Mouse (Mus musculus) embryonic facial prominence, embryonic 12.5 days (tissue): Measurements from ENCODE around the gene Lyrm4. TPM values are rescaled to one million over a fixed set of nuclear protein-coding genes. Genes with fewer than 3 reads are reported as not detected.

Experiments
- ATAC-seq: fragments of 200-750 bp; cut with Nextera tagmentation; 2 replicates; pipeline ENCODE4 v1.8.0; 2017; ENCODE audit not compliant: insufficient number of reproducible peaks, insufficient read depth, low FRiP score, low TSS enrichment
- H3K27ac ChIP-seq: fragments of 300-500 bp; sonication (generic); 2 replicates; pipeline ENCODE4 v1.5.1; 2016; ENCODE audit warnings: mild to moderate bottlenecking
- H3K27me3 ChIP-seq: fragments of 300-500 bp; sonication (generic); 2 replicates; pipeline ENCODE4 v1.6.1; 2016; ENCODE audit warnings: mild to moderate bottlenecking, moderate library complexity
- H3K36me3 ChIP-seq: fragments of 300-500 bp; sonication (generic); 2 replicates; pipeline ENCODE4 v1.6.1; 2016; ENCODE audit warnings: mild to moderate bottlenecking
- H3K4me1 ChIP-seq: fragments of 300-500 bp; sonication (generic); 2 replicates; pipeline ENCODE4 v1.6.1; 2016
- H3K4me2 ChIP-seq: fragments of 300-500 bp; sonication (generic); replicated peaks from 2 replicates; pipeline ENCODE4 v1.6.1; 2016; ENCODE audit warnings: mild to moderate bottlenecking, moderate library complexity
- H3K4me3 ChIP-seq: fragments of 300-500 bp; sonication (generic); 2 replicates; pipeline ENCODE4 v1.5.1; 2016; ENCODE audit warnings: mild to moderate bottlenecking
- H3K9ac ChIP-seq: fragments of 300-500 bp; sonication (generic); 2 replicates; pipeline ENCODE4 v1.6.1; 2016; ENCODE audit warnings: mild to moderate bottlenecking, moderate library complexity
- H3K9me3 ChIP-seq: fragments of 300-500 bp; sonication (generic); 2 replicates; pipeline ENCODE4 v1.6.1; 2016; ENCODE audit warnings: mild to moderate bottlenecking, moderate library complexity
- WGBS: fragments of 180-500 bp; shearing (Covaris S2); methylation state at CpG from one replicate; pipeline ENCODE4 v1.1.7; 2016; 5-methylcytosine and 5-hydroxymethylcytosine counted together
- polyA plus RNA-seq: library from polyadenylated mRNA; unstranded; fragments of >200 nt; fragmentation: Nextera tagmentation; extraction: Ambion mirVana; gene quantifications from 2 replicates; pipeline ENCODE4 v1.2.1, GENCODE M21; 2016

Lyrm4 gene
- polyA plus RNA-seq, 1 experiment from 2014 or later: 21.2 TPM

DNA sequence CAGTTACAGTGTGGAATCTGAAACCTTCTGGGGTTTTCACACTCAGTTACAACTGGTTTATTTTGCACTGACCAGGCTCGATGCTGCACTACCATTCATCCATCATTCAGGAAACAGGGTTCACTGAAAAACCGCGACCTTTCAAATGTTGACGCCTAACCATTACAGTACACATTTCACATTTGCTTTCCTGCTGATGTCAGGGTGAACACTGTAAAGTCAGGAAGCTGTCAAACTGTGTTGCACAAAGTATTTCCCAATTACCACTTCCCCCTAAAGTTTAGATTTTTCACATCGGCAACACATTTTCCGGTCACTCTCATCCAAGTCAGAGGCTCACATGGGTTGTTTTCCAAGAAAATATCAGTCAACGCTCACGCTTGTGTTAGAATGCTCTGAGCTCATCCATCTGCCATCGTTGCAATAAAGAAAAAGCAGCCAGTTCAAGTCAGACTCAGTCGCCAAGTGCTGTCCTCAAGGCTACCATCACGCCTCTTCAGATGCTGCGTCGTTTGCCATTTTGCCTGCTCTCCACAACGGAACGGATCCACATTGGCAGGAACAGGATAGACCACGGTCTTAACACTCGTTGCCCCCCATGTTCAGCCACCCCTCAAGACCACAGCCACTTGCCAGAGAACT lies 167.4 kb downstream of the Lyrm4 start:
- Histone ChIP-seq H3K4me3 (no peak overlapping the region), H3K36me3 (no peaks in the 10 kb centered on the region), H3K4me2 (no peak overlapping the region), H3K9ac (no peak overlapping the region), H3K27me3 (no peaks in the 10 kb centered on the region), H3K27ac (no peak overlapping the region), H3K4me1 (no peaks in the 10 kb centered on the region), H3K9me3 (no peaks in the 10 kb centered on the region)
- WGBS: 76% methylated on average over 17 of the region's 17 CpGs
- ATAC-seq: no peak

DNA sequence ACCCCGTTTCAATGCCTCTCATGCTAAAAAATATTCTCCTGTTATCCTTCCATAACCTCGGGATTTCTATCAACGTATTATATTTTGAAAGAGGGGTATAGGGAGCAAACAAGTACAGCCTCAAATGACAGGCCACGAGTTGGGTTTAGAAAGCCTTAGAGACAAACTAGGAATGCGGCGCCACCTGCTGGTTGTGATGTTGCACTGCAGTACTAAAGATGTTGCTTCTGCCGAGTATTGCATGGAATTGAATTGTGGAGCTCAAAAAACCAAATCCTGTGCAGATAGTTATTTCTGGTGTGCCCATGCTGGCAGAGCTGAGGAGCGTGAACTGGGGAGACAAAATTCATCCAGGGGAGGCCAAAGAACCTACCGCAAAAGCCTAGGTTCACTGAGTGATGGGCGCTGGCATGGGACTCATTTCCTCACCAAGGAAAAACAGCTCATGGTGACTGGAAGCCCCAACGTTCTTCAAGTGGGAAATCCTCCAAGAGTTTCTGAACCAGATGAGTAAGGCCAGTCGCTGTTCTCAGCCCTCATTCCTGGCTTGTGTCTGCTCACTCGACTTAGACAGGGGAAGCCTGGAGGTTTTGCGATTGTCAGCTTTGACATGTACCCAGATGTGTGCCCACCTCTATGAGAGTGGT lies 169.8 kb downstream of the Lyrm4 start:
- Histone ChIP-seq H3K4me2 (no peak overlapping the region), H3K27me3 (no peaks in the 10 kb centered on the region), H3K36me3 (no peaks in the 10 kb centered on the region), H3K9ac (no peak overlapping the region), H3K4me3 (no peak overlapping the region), H3K27ac (no peak overlapping the region), H3K4me1 (no peaks in the 10 kb centered on the region), H3K9me3 (no peaks in the 10 kb centered on the region)
- ATAC-seq: no peak
- 25% methylated on average over 14 of the region's 14 CpGs for WGBS

DNA sequence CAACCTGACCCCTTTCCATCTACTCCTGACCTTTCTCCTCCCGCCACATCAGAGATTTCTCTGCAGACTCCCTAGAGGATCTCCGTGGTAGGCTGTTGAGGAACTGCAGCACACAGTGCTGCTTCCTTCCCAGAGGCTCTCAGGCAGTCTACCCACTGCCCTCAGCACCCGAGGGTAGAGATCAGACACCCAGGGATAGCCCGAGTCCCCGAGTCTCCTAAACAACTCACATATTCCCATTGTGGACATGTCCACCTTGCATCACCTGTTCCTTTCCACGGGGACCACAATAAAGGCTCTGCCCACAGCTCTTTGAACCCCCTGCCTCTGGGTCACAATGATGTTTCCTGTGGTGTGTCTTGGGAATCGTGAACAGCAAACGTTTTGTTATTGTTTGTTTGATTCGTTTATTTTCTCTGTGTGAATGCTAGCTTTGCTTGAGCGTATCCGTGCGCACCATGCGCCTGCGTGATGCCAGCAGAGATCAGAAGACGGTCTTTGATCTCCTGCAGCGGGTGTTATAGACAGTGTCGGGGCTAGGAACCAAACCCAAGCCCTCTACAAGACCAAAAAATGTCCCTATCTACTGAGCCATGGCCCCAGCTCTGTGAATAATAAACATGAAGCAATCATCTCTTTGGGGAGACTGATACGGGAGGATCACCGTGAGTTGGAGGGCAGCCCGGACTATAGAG lies 170.5 kb downstream of the Lyrm4 start:
- no peaks in the 10 kb centered on the region for H3K4me1 ChIP-seq
- H3K27me3 ChIP-seq: no peaks in the 10 kb centered on the region
- ATAC-seq: no peak
- no peak overlapping the region for H3K4me2 ChIP-seq
- WGBS: 71% methylated on average over 20 of the region's 20 CpGs
- no peak overlapping the region for H3K4me3 ChIP-seq
- no peaks in the 10 kb centered on the region for H3K36me3 ChIP-seq
- no peak overlapping the region for H3K9ac ChIP-seq
- H3K27ac ChIP-seq: no peak overlapping the region
- no peaks in the 10 kb centered on the region for H3K9me3 ChIP-seq

DNA sequence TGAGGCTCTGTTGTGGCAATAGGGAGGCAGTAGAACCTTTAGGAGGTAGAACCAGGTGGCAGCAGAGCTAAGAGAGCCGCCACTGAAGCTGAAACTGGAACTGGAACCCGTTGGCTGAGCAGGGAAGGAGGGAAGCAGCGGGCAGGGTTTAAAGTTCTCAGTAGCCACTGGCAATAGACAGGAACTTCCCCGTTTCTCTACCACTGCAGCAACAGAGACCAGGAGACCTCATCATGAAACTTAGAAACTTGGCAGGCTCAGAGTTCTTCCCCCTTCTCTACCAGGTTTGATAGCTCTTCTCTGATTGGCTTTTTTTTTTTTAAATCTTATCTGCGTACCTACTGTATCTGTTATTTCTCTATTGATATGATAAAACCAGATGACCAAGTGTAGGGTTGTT lies 176.4 kb downstream of the Lyrm4 start:
- no peak overlapping the region for H3K9ac ChIP-seq
- no peak for ATAC-seq
- H3K27me3 ChIP-seq: no peaks in the 10 kb centered on the region
- H3K4me2 ChIP-seq: no peak overlapping the region
- no peak overlapping the region for H3K4me3 ChIP-seq
- no peaks in the 10 kb centered on the region for H3K9me3 ChIP-seq
- no peaks in the 10 kb centered on the region for H3K36me3 ChIP-seq
- H3K4me1 ChIP-seq: no peaks in the 10 kb centered on the region
- H3K27ac ChIP-seq: no peak overlapping the region
- 78% methylated on average over 5 of the region's 5 CpGs for WGBS

DNA sequence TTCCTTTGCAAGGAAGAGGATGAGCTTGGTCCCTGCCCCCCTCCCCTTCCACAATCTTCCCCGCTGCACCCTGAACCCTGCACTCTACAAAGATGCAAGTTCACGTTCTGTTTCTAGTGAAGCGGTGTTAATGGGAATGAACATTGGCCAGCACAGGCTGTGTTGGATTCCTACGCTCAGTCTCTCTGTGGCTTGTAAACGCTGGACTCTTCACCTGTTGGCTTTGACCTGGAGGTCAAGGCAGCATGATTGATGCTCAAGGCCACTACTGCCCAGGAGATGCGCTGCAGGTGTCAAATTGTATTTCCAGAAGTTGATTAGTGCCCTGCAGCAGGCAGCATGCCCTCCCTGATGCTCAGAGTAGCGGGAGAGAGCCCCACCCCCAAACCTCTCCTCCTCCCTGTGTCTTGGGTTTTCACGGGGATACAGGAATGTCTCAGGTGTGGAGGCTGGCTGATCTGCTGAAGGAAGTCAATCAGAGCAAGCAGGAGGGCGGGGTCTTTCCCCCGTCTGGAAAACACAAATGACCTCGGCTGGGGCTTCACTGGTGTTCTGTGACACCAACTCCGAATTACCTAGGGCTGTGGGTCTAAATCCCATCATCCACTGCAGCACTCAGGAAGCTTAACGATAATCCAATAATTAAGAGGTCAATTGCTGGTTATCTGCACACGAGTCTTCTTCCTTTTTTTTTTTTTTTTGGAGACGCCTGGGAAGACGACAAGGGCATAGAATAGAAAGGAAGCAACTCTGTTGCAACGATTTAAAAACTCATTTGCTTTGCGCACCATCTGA lies 177.3 kb downstream of the Lyrm4 start:
- Histone ChIP-seq H3K27ac (no peak overlapping the region), H3K9ac (no peak overlapping the region), H3K4me3 (no peak overlapping the region), H3K4me1 (no peaks in the 10 kb centered on the region), H3K4me2 (no peak overlapping the region), H3K9me3 (peaks cover 1% of the 10 kb centered on the region; the same call in 1 of the 2 replicates), H3K27me3 (no peaks in the 10 kb centered on the region), H3K36me3 (no peaks in the 10 kb centered on the region)
- WGBS: 60% methylated on average over 18 of the region's 18 CpGs
- ATAC-seq: no peak

DNA sequence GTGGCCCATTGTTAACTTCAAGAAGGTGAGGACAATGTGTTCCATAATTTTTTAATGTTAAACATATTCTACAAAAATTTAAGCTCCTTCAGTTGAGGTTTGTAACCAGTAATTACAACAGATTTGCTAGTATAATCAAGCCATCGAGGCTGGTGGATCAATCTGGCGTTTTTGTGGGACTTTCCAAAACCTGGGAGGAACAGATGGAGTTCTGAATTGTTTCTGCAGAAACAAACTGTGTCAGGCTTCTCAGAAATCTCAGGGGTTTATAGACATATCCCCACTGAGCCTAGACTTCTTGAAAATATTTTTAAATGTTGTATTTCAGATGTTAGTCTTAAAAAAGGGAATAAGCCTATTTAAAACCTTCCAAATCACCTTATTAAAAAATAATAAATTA lies 179.3 kb downstream of the Lyrm4 start:
- no peak overlapping the region for H3K27ac ChIP-seq
- H3K36me3 ChIP-seq: no peaks in the 10 kb centered on the region
- H3K4me1 ChIP-seq: no peaks in the 10 kb centered on the region
- H3K9me3 ChIP-seq: peaks cover 7% of the 10 kb centered on the region; the same call in 1 of the 2 replicates
- WGBS: 72% methylated on average over 2 of the region's 2 CpGs
- ATAC-seq: no peak
- H3K4me2 ChIP-seq: no peak overlapping the region
- H3K4me3 ChIP-seq: no peak overlapping the region
- no peak overlapping the region for H3K9ac ChIP-seq
- H3K27me3 ChIP-seq: no peaks in the 10 kb centered on the region

Other genes with a start within 250 kb of the Lyrm4 start
- 20.9 and 22.3 TPM in 2 replicates for gene Rpp40, start 211.2 kb downstream of the Lyrm4 start, polyA plus RNA-seq
- gene Ppp1r3g, start 158.7 kb downstream of the Lyrm4 start, polyA plus RNA-seq: 0.89 and 0.93 TPM in 2 replicates
- 27.6 and 32.0 TPM in 2 replicates for gene Fars2, start 114 bp downstream of the Lyrm4 start, polyA plus RNA-seq